Mouse (Mus musculus): Measurements from ENCODE around the gene Spock2. TPM values are rescaled to one million over a fixed set of nuclear protein-coding genes. Genes with fewer than 3 reads are reported as not detected.

The Spock2 gene
- polyA plus RNA-seq (2015; fragmentation: Nextera tagmentation; extraction: Ambion mirVana): 0.13 and 0.21 TPM in 2 replicates

DNA sequence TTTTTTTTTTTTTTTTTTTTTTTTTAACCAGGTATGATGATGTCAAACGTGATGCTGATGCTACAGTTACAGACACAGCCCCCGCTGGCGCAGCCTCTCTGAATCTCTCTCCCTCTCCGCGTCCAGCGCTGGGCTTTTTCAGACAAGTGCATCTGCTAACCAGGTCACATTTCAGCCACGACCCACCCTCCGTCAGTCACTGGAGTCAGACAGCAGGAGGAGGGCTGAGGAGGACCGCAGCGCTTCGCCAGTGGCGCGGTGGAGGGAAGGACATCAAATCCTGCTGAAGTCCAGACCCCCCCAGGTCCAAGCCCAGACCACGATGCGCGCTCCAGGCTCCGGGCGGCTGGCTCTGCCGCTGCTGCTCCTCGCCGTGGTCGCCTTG is at the start of gene Spock2:
Gene Spock2 (plus strand): TSS at position 74 of the 385 bp plus-strand sequence.
- WGBS (ENCODE audit: insufficient replicate concordance): under 1% methylated on average over 22 of the region's 22 CpGs
- no peaks in the 10 kb centered on the region for H3K36me3 ChIP-seq
- H3K27ac ChIP-seq: no peak within 1 kb of the TSS
- ATAC-seq (ENCODE audit: low read depth) (no peak), DNase-seq (no peak)
- peak within 1 kb of the TSS; percentile 52 for H3K4me3 ChIP-seq (replicated peaks)
- H3K9ac ChIP-seq: no peak within 1 kb of the TSS
- H3K4me1 ChIP-seq (replicated peaks): peaks cover 15% of the 10 kb centered on the region
- peak within 1 kb of the TSS; percentile 68 for H3K4me2 ChIP-seq
- H3K27me3 ChIP-seq: peaks cover 73% of the 10 kb centered on the region
- no peaks in the 10 kb centered on the region for H3K9me3 ChIP-seq (replicated peaks)

DNA sequence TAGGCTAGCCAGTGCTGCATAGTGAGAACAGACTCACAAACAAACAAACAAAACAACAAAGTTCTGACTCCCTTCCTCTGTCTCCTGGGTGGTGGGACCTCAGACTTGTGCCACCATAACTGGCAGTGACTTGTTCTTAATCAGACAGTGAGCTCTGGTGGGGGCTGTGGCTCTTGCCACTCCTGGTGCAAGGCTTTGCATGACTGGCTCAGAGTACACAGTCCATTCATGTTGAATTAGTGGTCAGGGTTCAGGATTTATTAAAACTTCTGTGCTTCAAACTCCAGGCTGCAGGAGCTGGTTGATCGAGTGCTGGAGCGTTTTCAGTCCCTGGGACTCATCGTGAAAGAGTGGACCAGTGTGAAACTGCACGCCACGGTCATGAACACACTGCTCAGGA is 43.8 kb upstream of the Spock2 start:
- no peak overlapping the region for H3K27ac ChIP-seq
- no peaks in the 10 kb centered on the region for H3K9me3 ChIP-seq (replicated peaks)
- H3K27me3 ChIP-seq: no peaks in the 10 kb centered on the region
- 0 out of 2 replicates have a peak, but pooled peaks cover 11% of the 10 kb centered on the region for H3K36me3 ChIP-seq
- ATAC-seq (ENCODE audit: low read depth) (no peak), DNase-seq (no peak)
- H3K9ac ChIP-seq: no peak overlapping the region
- peaks cover 10% of the 10 kb centered on the region; the same call in 1 of the 2 replicates for H3K4me1 ChIP-seq (replicated peaks)
- no peak overlapping the region for H3K4me2 ChIP-seq
- WGBS (ENCODE audit: insufficient replicate concordance): 75% methylated on average over 5 of the region's 5 CpGs
- no peak overlapping the region for H3K4me3 ChIP-seq (replicated peaks)

DNA sequence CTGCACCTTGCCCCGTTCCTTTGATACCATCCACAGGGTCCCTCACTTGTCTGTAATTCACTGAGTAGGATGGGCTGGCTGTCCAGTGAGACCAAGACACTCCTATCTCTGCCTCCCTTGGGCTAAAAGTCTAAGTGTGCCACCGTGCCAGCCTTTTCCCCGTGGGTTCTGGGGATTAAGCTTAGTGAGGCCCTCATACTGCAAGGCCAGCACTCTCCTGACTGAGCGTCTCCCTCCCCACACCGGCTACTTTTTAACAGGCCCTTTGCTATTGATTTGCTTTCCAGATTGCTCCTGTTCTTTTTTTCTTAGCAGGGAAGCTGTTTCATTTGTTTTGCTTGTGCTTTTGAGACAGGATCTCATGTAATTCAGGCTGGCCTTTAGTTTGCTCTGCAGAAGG is 43.1 kb upstream of the Spock2 start:
- Histone ChIP-seq H3K9me3 (replicated peaks) (no peaks in the 10 kb centered on the region), H3K4me1 (replicated peaks) (peaks cover 10% of the 10 kb centered on the region; the same call in 1 of the 2 replicates), H3K27me3 (no peaks in the 10 kb centered on the region), H3K4me3 (replicated peaks) (no peak overlapping the region), H3K4me2 (no peak overlapping the region), H3K27ac (no peak overlapping the region), H3K9ac (no peak overlapping the region), H3K36me3 (0 out of 2 replicates have a peak, but pooled peaks cover 11% of the 10 kb centered on the region)
- WGBS (ENCODE audit: insufficient replicate concordance): 52% methylated on average over 5 of the region's 5 CpGs
- ATAC-seq (ENCODE audit: low read depth) (no peak), DNase-seq (no peak)

DNA sequence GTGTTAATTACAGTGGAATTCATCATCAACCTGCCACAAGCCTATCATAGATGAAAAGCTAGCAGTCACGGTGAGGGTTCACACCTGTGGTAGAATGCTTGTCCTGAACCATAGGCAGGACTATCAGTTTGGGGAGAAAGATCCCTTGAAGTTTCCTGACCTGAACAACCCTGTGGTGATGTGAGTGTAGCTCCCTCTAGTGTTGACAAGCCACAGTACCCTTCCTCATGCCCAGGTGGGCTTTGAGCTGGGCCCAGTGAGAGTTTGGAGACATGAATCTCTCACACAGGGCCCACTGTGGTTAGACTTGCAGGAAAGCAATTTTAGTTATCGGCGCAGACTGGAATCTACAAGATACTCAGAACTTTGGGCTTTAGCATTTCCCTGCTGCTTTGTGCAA is 39.5 kb upstream of the Spock2 start:
- 61% methylated on average over 3 of the region's 3 CpGs for WGBS (ENCODE audit: insufficient replicate concordance)
- Histone ChIP-seq H3K27me3 (no peaks in the 10 kb centered on the region), H3K4me2 (no peak overlapping the region), H3K9ac (no peak overlapping the region), H3K27ac (no peak overlapping the region), H3K36me3 (0 out of 2 replicates have a peak, but pooled peaks cover 11% of the 10 kb centered on the region), H3K4me1 (replicated peaks) (peaks cover 10% of the 10 kb centered on the region; the same call in 1 of the 2 replicates), H3K4me3 (replicated peaks) (no peak overlapping the region), H3K9me3 (replicated peaks) (no peaks in the 10 kb centered on the region)
- no peak for ATAC-seq (ENCODE audit: low read depth)
- DNase-seq: no peak

- Histone ChIP-seq H3K27ac (peak overlapping the region; percentile 7; the same call in 1 of the 2 replicates), H3K9ac (no peak overlapping the region), H3K9me3 (replicated peaks) (no peaks in the 10 kb centered on the region), H3K4me3 (replicated peaks) (no peak overlapping the region), H3K4me2 (no peak overlapping the region), H3K4me1 (replicated peaks) (peaks cover 50% of the 10 kb centered on the region), H3K27me3 (no peaks in the 10 kb centered on the region), H3K36me3 (no peaks in the 10 kb centered on the region)
- ATAC-seq (ENCODE audit: low read depth) (no peak), DNase-seq (no peak)
- 72% methylated on average over 1 of the region's 1 CpGs for WGBS (ENCODE audit: insufficient replicate concordance)
Measured at GRCm38 (mm10) chr10:60075159-60075558, 30.9 kb upstream of the Spock2 start.

DNA sequence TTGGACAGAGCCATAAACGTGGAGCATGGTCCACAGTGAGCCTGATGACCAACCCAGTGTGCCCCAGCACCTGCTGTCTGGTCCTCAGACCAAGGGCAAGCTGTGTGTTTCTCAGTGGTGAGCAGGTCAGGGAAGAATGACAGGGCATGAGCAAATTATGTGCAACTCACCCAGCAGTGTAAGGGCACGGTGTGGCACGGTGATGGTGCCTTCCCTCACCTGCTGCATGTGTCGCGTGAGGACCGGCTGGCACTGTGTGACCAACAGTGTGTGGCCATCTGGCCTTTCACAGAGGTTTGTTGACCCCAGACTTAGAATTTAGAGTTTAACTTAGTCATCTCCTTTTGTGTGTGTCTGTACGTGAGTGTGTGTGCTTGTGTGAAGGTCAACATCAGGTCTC is 28.8 kb upstream of the Spock2 start:
- H3K36me3 ChIP-seq: no peaks in the 10 kb centered on the region
- H3K9me3 ChIP-seq (replicated peaks): no peaks in the 10 kb centered on the region
- ATAC-seq (ENCODE audit: low read depth) (no peak), DNase-seq (no peak)
- H3K4me2 ChIP-seq: peak overlapping the region; percentile 78
- no peaks in the 10 kb centered on the region for H3K27me3 ChIP-seq
- H3K9ac ChIP-seq: peak overlapping the region; percentile 71
- H3K4me3 ChIP-seq (replicated peaks): no peak overlapping the region
- H3K4me1 ChIP-seq (replicated peaks): peaks cover 70% of the 10 kb centered on the region
- H3K27ac ChIP-seq: peak overlapping the region; percentile 97
- WGBS (ENCODE audit: insufficient replicate concordance): 85% methylated on average over 7 of the region's 7 CpGs

- peak overlapping the region; percentile 78 for H3K4me2 ChIP-seq
- peak; percentile 84 for ATAC-seq (ENCODE audit: low read depth)
- peak overlapping the region; percentile 71 for H3K9ac ChIP-seq
- peak; percentile 63 for DNase-seq
- H3K27me3 ChIP-seq: no peaks in the 10 kb centered on the region
- peak overlapping the region; percentile 97 for H3K27ac ChIP-seq
- no peaks in the 10 kb centered on the region for H3K36me3 ChIP-seq
- H3K4me3 ChIP-seq (replicated peaks): peak overlapping the region; percentile 46
- H3K9me3 ChIP-seq (replicated peaks): no peaks in the 10 kb centered on the region
- 30% methylated on average over 18 of the region's 18 CpGs for WGBS (ENCODE audit: insufficient replicate concordance)
- H3K4me1 ChIP-seq (replicated peaks): peaks cover 77% of the 10 kb centered on the region
Measured at GRCm38 (mm10) chr10:60077736-60078560, 28.1 kb upstream of the Spock2 start.

DNA sequence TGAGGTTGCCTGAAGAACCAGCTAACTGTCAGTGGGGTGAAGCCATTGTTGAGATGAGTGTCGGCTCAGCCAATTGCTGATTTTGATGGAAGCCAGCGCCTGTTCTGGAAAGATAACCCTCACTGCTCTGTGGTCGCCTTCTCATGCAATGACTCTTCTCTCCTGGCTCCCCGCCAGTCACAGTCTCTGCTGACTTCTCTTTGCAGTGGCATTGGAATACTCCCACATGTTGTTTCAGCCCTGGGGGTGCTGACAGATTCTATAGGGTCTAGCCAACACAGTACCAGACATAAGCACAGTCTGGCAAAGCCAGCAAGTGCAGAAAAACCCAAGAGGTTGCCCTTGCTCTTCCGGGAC is 27.5 kb upstream of the Spock2 start:
- Histone ChIP-seq H3K36me3 (no peaks in the 10 kb centered on the region), H3K4me3 (replicated peaks) (peak overlapping the region; percentile 46), H3K27ac (peak overlapping the region; percentile 97), H3K4me1 (replicated peaks) (peaks cover 79% of the 10 kb centered on the region), H3K9me3 (replicated peaks) (no peaks in the 10 kb centered on the region), H3K4me2 (peak overlapping the region; percentile 78), H3K27me3 (no peaks in the 10 kb centered on the region), H3K9ac (peak overlapping the region; percentile 71)
- DNase-seq (peak; percentile 81), ATAC-seq (ENCODE audit: low read depth) (peak; percentile 88)
- 22% methylated on average over 5 of the region's 5 CpGs for whole genome bisulfite sequencing (ENCODE audit: insufficient replicate concordance)

DNA sequence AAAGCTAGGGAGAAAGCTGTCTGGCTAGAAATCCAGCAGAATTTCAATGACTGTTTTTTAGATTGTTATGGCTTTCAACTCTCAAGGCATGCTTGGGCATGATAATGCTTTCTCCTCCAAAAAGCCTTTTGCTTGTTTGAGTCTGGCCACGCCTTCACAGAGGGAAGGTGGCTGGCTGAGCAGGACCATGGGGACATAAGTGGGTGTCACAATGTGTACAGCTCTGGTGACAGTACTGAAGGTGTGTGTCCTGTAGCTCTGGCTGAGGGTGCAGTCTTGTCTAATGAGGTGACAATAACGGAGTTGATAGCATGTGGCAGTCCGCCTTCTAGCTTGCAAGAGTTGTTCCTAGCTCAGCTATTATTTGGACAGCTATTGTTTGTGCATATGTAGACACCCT is 25.8 kb upstream of the Spock2 start:
- DNase-seq (peak; percentile 50), ATAC-seq (ENCODE audit: low read depth) (peak; percentile 52)
- H3K9me3 ChIP-seq (replicated peaks): no peaks in the 10 kb centered on the region
- peaks cover 75% of the 10 kb centered on the region for H3K4me1 ChIP-seq (replicated peaks)
- no peaks in the 10 kb centered on the region for H3K36me3 ChIP-seq
- peak overlapping the region; percentile 44; the same call in 1 of the 2 replicates for H3K9ac ChIP-seq
- no peak overlapping the region for H3K4me3 ChIP-seq (replicated peaks)
- peak overlapping the region; percentile 26; the same call in 1 of the 2 replicates for H3K4me2 ChIP-seq
- 30% methylated on average over 3 of the region's 3 CpGs for WGBS (ENCODE audit: insufficient replicate concordance)
- H3K27ac ChIP-seq: peak overlapping the region; percentile 97
- no peaks in the 10 kb centered on the region for H3K27me3 ChIP-seq

- Histone ChIP-seq H3K9me3 (replicated peaks) (no peaks in the 10 kb centered on the region), H3K27me3 (no peaks in the 10 kb centered on the region), H3K27ac (peak overlapping the region; percentile 97), H3K4me3 (replicated peaks) (no peak overlapping the region), H3K4me2 (peak overlapping the region; percentile 26), H3K9ac (peak overlapping the region; percentile 44; the same call in 1 of the 2 replicates), H3K36me3 (no peaks in the 10 kb centered on the region), H3K4me1 (replicated peaks) (peaks cover 74% of the 10 kb centered on the region)
- DNase-seq (no peak), ATAC-seq (ENCODE audit: low read depth) (no peak)
- 15% methylated on average over 5 of the region's 5 CpGs for WGBS (ENCODE audit: insufficient replicate concordance)
Measured at GRCm38 (mm10) chr10:60080601-60080981, 25.4 kb upstream of the Spock2 start.

- Histone ChIP-seq H3K9me3 (replicated peaks) (no peaks in the 10 kb centered on the region), H3K27me3 (no peaks in the 10 kb centered on the region), H3K4me2 (peak overlapping the region; percentile 26), H3K27ac (peak overlapping the region; percentile 97), H3K4me1 (replicated peaks) (peaks cover 75% of the 10 kb centered on the region), H3K36me3 (no peaks in the 10 kb centered on the region), H3K4me3 (replicated peaks) (no peak overlapping the region), H3K9ac (peak overlapping the region; percentile 44; the same call in 1 of the 2 replicates)
- DNase-seq: no peak
- ATAC-seq (ENCODE audit: low read depth): no peak
- 56% methylated on average over 21 of the region's 21 CpGs for WGBS (ENCODE audit: insufficient replicate concordance)
Measured at GRCm38 (mm10) chr10:60080982-60081825, 24.8 kb upstream of the Spock2 start.
